Mouse (Mus musculus) megakaryocyte, embryonic 14.5 days (primary cell): ENCODE measurements around the gene Sgsm2.

Experiments used
- FLI1 ChIP-seq: IDR thresholded peaks from 2 replicates; pipeline ENCODE4 v1.6.1; 2012; ENCODE audit warnings: low read length, inconsistent platforms, mixed read lengths
- GATA1 ChIP-seq: IDR thresholded peaks from 3 replicates; pipeline ENCODE4 v1.6.1; 2012; ENCODE audit warnings: mixed read lengths, low read length, inconsistent platforms, borderline replicate concordance

DNA sequence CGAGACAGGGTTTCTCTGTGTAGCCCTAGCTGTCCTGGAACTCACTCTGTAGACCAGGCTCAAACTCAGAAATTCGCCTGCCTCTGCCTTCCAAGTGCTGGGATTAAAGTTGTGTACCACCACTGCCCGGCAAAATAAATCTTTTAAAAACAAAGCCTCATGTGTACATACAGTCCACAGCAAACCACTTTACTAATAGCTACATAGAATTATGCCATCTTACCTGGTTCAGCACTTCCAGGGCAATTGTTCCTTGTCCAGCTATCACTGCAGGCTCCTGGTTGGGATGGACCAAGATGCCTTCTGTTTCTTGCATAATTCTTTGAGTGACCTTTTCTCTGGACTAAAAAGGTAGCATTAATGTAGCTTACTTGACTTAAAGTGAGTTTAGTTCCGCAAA, 13.1 kb upstream of the Sgsm2 start:
- TF ChIP-seq GATA1 (no peak), FLI1 (no peak)
